Mouse (Mus musculus) lung, adult 2 months (tissue): Measurements from ENCODE around the gene Cipc. TPM values are rescaled to one million over a fixed set of nuclear protein-coding genes. Genes with fewer than 3 reads are reported as not detected.

Experiments used
- DNase-seq: peaks from one replicate; pipeline ENCODE4 v3.0.0; 2022
- H3K4me1 ChIP-seq: fragments of 200-500 bp; 2 replicates; pipeline ENCODE4 v1.6.1; 2011; ENCODE audit warnings: low read length; ENCODE audit not compliant: control insufficient read depth, insufficient read depth
- H3K4me3 ChIP-seq: fragments of 200-500 bp; replicated peaks from 2 replicates; pipeline ENCODE3; 2011; ENCODE audit warnings: low read depth, mild to moderate bottlenecking, control low read depth, low read length; ENCODE audit errors: extremely low read depth
- CTCF ChIP-seq: fragments of 200-500 bp; IDR thresholded peaks from 2 replicates; pipeline ENCODE4 v1.5.1; 2011; ENCODE audit warnings: mild to moderate bottlenecking, low read length, control low read depth; ENCODE audit not compliant: insufficient read depth
- POLR2A ChIP-seq: fragments of 200-500 bp; IDR thresholded peaks from 2 replicates; pipeline ENCODE4 v1.6.1; 2011; ENCODE audit warnings: low read depth, mild to moderate bottlenecking, control low read depth, low read length, borderline replicate concordance; ENCODE audit errors: extremely low read depth
- whole genome bisulfite sequencing: fragments of 180-500 bp; shearing (Covaris S2); methylation state at CpG from one replicate; pipeline ENCODE4 v1.1.7; 2018; 5-methylcytosine and 5-hydroxymethylcytosine counted together
- polyA plus RNA-seq: library from polyadenylated mRNA; depleted of rRNA; stranded (reverse); fragments of >200 nt; gene quantifications from 2 replicates; pipeline ENCODE4 v1.2.3, GENCODE M21; 2012

Gene Cipc
- polyA plus RNA-seq, 1 experiment: 27.2 TPM

- no peak for TF ChIP-seq POLR2A
- no peak for TF ChIP-seq CTCF
- Histone ChIP-seq H3K4me1 (peaks cover 19% of the 10 kb centered on the region), H3K4me3 (no peak overlapping the region)
- 85% methylated on average over 8 of the region's 8 CpGs for WGBS
- DNase-seq: no peak
Observed at GRCm38 (mm10) chr12:86943421-86943820, 3.4 kb upstream of the Cipc start.

DNA sequence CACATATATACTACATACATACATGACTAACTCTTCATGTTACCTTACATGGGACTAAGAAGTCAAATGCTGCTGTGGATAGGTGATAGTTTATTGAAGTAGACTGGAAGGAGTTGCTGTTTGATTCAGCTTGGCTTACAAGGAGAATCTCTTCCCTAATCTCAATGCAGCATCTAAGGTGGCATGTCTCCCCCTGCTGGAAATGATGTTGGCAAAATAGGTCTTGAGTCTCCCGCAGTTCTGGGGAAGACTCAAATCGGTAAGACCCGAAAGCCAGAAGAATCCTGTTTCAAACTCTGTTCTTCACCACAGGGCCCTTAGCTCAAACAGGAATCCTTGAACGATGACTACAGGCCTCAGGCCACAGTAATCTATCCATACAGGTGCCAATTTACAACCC lies 1.7 kb upstream of the Cipc start:
- H3K4me3 ChIP-seq: no peak overlapping the region
- H3K4me1 ChIP-seq: peaks cover 22% of the 10 kb centered on the region
- DNase-seq: peak; percentile 57
- 3% methylated on average over 4 of the region's 4 CpGs for WGBS
- no peak for TF ChIP-seq POLR2A
- TF ChIP-seq CTCF: peak; percentile 43

DNA sequence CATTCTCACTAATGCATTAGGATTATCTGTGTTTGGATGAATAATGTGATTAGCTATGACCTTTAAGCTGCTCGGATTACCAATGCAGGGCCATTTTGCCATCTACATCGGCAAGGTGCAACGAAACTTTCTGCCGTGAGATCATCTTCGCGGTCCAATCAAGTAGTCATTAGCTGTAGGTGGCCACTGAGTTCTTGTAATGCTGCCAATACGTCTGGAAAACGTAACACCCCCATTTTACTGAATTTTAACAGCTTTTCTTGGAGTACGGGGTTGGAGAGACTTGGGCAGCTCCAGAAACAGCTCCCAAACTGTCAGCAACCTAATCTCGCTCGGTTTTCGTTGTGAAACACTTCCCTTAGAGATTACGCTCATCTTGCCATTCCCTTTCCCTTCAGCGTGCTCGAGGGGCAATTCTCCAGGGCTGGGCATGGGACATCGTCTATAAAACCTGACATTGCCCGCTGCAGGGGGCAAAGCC lies 502 bp upstream of the Cipc start:
- DNase-seq: no peak
- peaks cover 28% of the 10 kb centered on the region for H3K4me1 ChIP-seq
- WGBS: under 1% methylated on average over 17 of the region's 17 CpGs
- no peak; the same call in 1 of the 2 replicates for TF ChIP-seq POLR2A
- no peak for TF ChIP-seq CTCF
- peak overlapping the region; percentile 83 for H3K4me3 ChIP-seq

- peak; percentile 62 for DNase-seq
- peak overlapping the region; percentile 87 for H3K4me3 ChIP-seq
- peaks cover 23% of the 10 kb centered on the region for H3K4me1 ChIP-seq
- no peak for TF ChIP-seq CTCF
- 0 out of 2 replicates have a peak, but pooled peaks have one; percentile 12 for TF ChIP-seq POLR2A
- WGBS: 12% methylated on average over 26 of the region's 26 CpGs
Observed at GRCm38 (mm10) chr12:86947681-86948401, 998 bp downstream of the Cipc start.

GRCm38 (mm10) chr12:86948627-86949026 lies 1.8 kb downstream of the Cipc start:
- 25% methylated on average over 6 of the region's 6 CpGs for WGBS

DNA sequence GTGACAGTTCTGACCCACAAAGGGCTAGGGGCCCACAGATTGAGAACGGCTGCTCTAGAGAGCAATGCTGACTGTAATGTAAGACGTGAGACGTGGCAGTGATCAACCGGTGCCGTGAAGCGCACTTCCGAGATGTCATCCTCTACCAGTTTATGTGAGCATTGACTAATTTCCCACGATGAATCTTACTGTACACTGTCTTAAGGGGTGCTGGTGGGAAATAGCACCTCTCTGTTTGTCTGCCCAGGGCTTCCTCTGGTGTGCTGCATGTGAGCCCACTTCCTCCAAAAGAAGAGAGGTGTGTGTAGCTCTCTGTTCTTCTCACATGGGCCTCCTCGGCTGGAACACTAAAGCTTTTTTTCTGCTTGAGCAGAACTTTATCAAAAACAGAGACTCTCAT lies 2.7 kb downstream of the Cipc start:
- 61% methylated on average over 9 of the region's 9 CpGs for WGBS
- H3K4me3 ChIP-seq: no peak overlapping the region
- peaks cover 23% of the 10 kb centered on the region for H3K4me1 ChIP-seq
- no peak for TF ChIP-seq POLR2A
- no peak for TF ChIP-seq CTCF
- DNase-seq: no peak

More at GRCm38 (mm10) chr12:86948627-86949026, 1.8 kb downstream of the Cipc start:
- no peak for TF ChIP-seq POLR2A
- TF ChIP-seq CTCF: no peak
- Histone ChIP-seq H3K4me3 (no peak overlapping the region), H3K4me1 (peaks cover 23% of the 10 kb centered on the region)
- peak; percentile 24 for DNase-seq

DNA sequence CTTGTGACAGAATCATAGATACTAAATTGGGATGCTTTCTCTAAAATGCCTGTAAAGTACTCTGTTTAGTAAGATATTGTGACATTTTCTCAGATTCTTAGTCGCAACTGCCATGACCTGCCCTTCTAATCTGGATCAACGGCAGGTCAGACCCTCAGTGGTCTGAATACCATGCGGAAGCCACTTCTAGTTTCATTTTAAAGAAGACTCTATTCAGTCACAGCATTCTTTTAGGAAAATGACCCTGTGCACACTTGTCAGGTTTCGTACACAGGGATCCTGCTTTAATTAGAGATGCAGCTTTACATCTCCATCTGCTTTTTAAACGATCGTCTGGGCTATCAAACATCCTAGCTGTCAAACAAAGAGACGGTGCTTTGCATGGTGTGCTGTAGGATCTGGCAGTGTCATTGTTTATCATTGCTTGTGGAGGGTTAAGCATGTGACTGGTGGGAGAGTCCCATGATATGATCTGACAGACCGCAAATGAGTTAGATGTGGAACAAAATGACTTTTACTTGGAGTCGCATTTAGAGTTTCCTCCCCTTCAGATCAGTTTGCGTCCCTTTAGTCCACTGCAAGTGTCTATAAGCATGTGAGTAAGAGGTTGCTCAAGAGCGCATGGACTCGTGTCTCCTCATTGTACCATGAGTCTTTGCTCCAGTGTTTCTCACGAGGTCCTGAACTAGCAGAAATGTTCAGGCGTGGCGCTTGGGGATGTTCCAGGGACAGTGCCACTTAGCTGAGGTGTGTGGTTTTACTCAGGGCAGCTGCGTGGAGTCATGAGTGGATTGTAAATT lies 3.5 kb downstream of the Cipc start:
- no peak overlapping the region for H3K4me3 ChIP-seq
- no peak for DNase-seq
- WGBS: 38% methylated on average over 16 of the region's 16 CpGs
- peaks cover 15% of the 10 kb centered on the region for H3K4me1 ChIP-seq
- no peak for TF ChIP-seq POLR2A
- no peak for TF ChIP-seq CTCF

GRCm38 (mm10) chr12:86950961-86951360 lies 4.1 kb downstream of the Cipc start:
- WGBS: 93% methylated on average over 3 of the region's 3 CpGs
- DNase-seq: no peak
- H3K4me3 ChIP-seq: no peak overlapping the region
- H3K4me1 ChIP-seq: peaks cover 14% of the 10 kb centered on the region
- no peak for TF ChIP-seq POLR2A
- TF ChIP-seq CTCF: no peak

DNA sequence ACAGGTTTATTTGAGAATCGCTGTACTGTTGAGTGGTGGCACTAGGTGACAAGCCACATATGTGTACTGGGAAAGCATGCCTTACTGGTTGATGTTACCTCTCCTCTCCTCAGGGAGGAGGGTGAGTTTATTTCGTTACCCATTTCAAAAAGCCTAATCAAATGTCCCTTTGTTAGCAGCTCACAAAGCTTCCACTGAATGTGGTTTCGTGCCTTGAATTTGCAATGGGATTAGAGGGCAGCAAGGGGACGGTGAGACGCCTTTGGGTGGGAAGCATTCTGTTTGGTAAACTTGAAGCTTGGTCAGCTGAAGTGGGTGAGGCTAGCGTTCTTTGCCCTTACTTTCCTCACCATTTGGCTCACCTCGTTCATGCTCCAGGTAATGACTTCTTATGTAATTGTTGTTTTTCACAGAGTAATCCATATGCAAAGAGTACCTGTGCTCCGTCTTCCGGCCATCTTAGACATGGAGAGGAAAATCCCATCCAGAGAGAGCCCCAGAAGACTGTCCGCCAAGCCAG lies 5.5 kb downstream of the Cipc start:
- TF ChIP-seq POLR2A (no peak), CTCF (no peak)
- no peak overlapping the region for H3K4me3 ChIP-seq
- peaks cover 12% of the 10 kb centered on the region for H3K4me1 ChIP-seq
- DNase-seq: no peak
- 82% methylated on average over 10 of the region's 10 CpGs for WGBS
